Mouse (Mus musculus) embryonic facial prominence, embryonic 12.5 days (tissue): ENCODE measurements around the gene Hyal2. TPM values are rescaled to one million over a fixed set of nuclear protein-coding genes. Genes with fewer than 3 reads are reported as not detected.
"Not testable (repeated sequence)": the region's sequence is repeated elsewhere in the genome, so short reads cannot be mapped to it uniquely, and the experiment has no call there.

ENCODE experiments used
- ATAC-seq: fragments of 200-750 bp; cut with Nextera tagmentation; 2 replicates; pipeline ENCODE4 v1.8.0; 2017; ENCODE audit not compliant: insufficient number of reproducible peaks, insufficient read depth, low FRiP score, low TSS enrichment
- H3K27ac ChIP-seq: fragments of 300-500 bp; sonication (generic); 2 replicates; pipeline ENCODE4 v1.5.1; 2016; ENCODE audit warnings: mild to moderate bottlenecking
- H3K27me3 ChIP-seq: fragments of 300-500 bp; sonication (generic); 2 replicates; pipeline ENCODE4 v1.6.1; 2016; ENCODE audit warnings: mild to moderate bottlenecking, moderate library complexity
- H3K36me3 ChIP-seq: fragments of 300-500 bp; sonication (generic); 2 replicates; pipeline ENCODE4 v1.6.1; 2016; ENCODE audit warnings: mild to moderate bottlenecking
- H3K4me1 ChIP-seq: fragments of 300-500 bp; sonication (generic); 2 replicates; pipeline ENCODE4 v1.6.1; 2016
- H3K4me2 ChIP-seq: fragments of 300-500 bp; sonication (generic); replicated peaks from 2 replicates; pipeline ENCODE4 v1.6.1; 2016; ENCODE audit warnings: mild to moderate bottlenecking, moderate library complexity
- H3K4me3 ChIP-seq: fragments of 300-500 bp; sonication (generic); 2 replicates; pipeline ENCODE4 v1.5.1; 2016; ENCODE audit warnings: mild to moderate bottlenecking
- H3K9ac ChIP-seq: fragments of 300-500 bp; sonication (generic); 2 replicates; pipeline ENCODE4 v1.6.1; 2016; ENCODE audit warnings: mild to moderate bottlenecking, moderate library complexity
- H3K9me3 ChIP-seq: fragments of 300-500 bp; sonication (generic); 2 replicates; pipeline ENCODE4 v1.6.1; 2016; ENCODE audit warnings: mild to moderate bottlenecking, moderate library complexity
- WGBS: fragments of 180-500 bp; shearing (Covaris S2); methylation state at CpG from one replicate; pipeline ENCODE4 v1.1.7; 2016; 5-methylcytosine and 5-hydroxymethylcytosine counted together
- polyA plus RNA-seq: library from polyadenylated mRNA; unstranded; fragments of >200 nt; fragmentation: Nextera tagmentation; extraction: Ambion mirVana; gene quantifications from 2 replicates; pipeline ENCODE4 v1.2.1, GENCODE M21; 2016

The Hyal2 gene
- polyA plus RNA-seq, 1 experiment from 2014 or later: 132 TPM

- peak overlapping the region; percentile 94 for H3K27ac ChIP-seq
- peak overlapping the region; percentile 79 for H3K9ac ChIP-seq
- peak; percentile 9 for ATAC-seq
- H3K4me1 ChIP-seq: peaks cover 49% of the 10 kb centered on the region
- peak overlapping the region; percentile 83 for H3K4me2 ChIP-seq
- under 1% methylated on average over 23 of the region's 23 CpGs for WGBS
- peak overlapping the region; percentile 78 for H3K4me3 ChIP-seq
- peaks cover 8% of the 10 kb centered on the region; the same call in 1 of the 2 replicates for H3K27me3 ChIP-seq
- H3K36me3 ChIP-seq: peaks cover 38% of the 10 kb centered on the region
- H3K9me3 ChIP-seq: no peaks in the 10 kb centered on the region
Observed at GRCm38 (mm10) chr9:107555031-107555457, 12.7 kb upstream of the Hyal2 start.

- Histone ChIP-seq H3K4me2 (peak overlapping the region; percentile 83), H3K4me3 (peak overlapping the region; percentile 78), H3K9me3 (no peaks in the 10 kb centered on the region), H3K4me1 (peaks cover 46% of the 10 kb centered on the region), H3K27ac (peak overlapping the region; percentile 94), H3K36me3 (peaks cover 45% of the 10 kb centered on the region), H3K9ac (peak overlapping the region; percentile 79), H3K27me3 (peaks cover 2% of the 10 kb centered on the region; the same call in 1 of the 2 replicates)
- ATAC-seq: no peak
- 41% methylated on average over 2 of the region's 2 CpGs for WGBS
Observed at GRCm38 (mm10) chr9:107555701-107556100, 12.0 kb upstream of the Hyal2 start.

GRCm38 (mm10) chr9:107556346-107556745 is 11.4 kb upstream of the Hyal2 start:
- Histone ChIP-seq H3K27me3 (no peaks in the 10 kb centered on the region), H3K9me3 (no peaks in the 10 kb centered on the region), H3K4me3 (peak overlapping the region; percentile 78), H3K9ac (no peak overlapping the region), H3K4me1 (peaks cover 40% of the 10 kb centered on the region), H3K27ac (peak overlapping the region; percentile 43; the same call in 1 of the 2 replicates), H3K36me3 (peaks cover 51% of the 10 kb centered on the region), H3K4me2 (peak overlapping the region; percentile 83)
- ATAC-seq: no peak
- WGBS: 79% methylated on average over 3 of the region's 3 CpGs

- ATAC-seq: peak; percentile 91
- H3K4me3 ChIP-seq: peak within 1 kb of the TSS; percentile 80
- H3K4me1 ChIP-seq: peaks cover 25% of the 10 kb centered on the region
- no peaks in the 10 kb centered on the region for H3K9me3 ChIP-seq
- peak within 1 kb of the TSS; percentile 64 for H3K27ac ChIP-seq
- no peaks in the 10 kb centered on the region for H3K27me3 ChIP-seq
- peak within 1 kb of the TSS; percentile 80 for H3K4me2 ChIP-seq
- peak within 1 kb of the TSS; percentile 70 for H3K9ac ChIP-seq
- H3K36me3 ChIP-seq: peaks cover 54% of the 10 kb centered on the region
- WGBS: 1% methylated on average over 46 of the region's 46 CpGs
Observed at GRCm38 (mm10) chr9:107563029-107563581, 4.6 kb upstream of the Hyal2 start, which contains the start of gene Tusc2. Gene Tusc2, plus strand, starts transcription at chr9:107563255.

GRCm38 (mm10) chr9:107565556-107565955 is 2.2 kb upstream of the Hyal2 start:
- H3K4me2 ChIP-seq, H3K9ac ChIP-seq, H3K27me3 ChIP-seq, H3K4me3 ChIP-seq, ATAC-seq, H3K9me3 ChIP-seq: not testable (repeated sequence)
- Histone ChIP-seq H3K36me3 (peaks cover 33% of the 10 kb centered on the region), H3K4me1 (peaks cover 35% of the 10 kb centered on the region), H3K27ac (peak overlapping the region; percentile 64; the same call in 1 of the 2 replicates)
- 43% methylated on average over 5 of the region's 5 CpGs for WGBS

GRCm38 (mm10) chr9:107566041-107566709 is 1.6 kb upstream of the Hyal2 start:
- Histone ChIP-seq H3K27ac (peak overlapping the region; percentile 64), H3K4me1 (peaks cover 42% of the 10 kb centered on the region), H3K4me3 (no peak overlapping the region), H3K9ac (0 out of 2 replicates have a peak overlapping the region, but pooled peaks have one; percentile 3), H3K36me3 (peaks cover 33% of the 10 kb centered on the region), H3K9me3 (no peaks in the 10 kb centered on the region), H3K27me3 (no peaks in the 10 kb centered on the region), H3K4me2 (no peak overlapping the region)
- ATAC-seq: no peak
- WGBS: 59% methylated on average over 15 of the region's 15 CpGs

- Histone ChIP-seq H3K9me3 (no peaks in the 10 kb centered on the region), H3K4me3 (no peak overlapping the region), H3K27me3 (no peaks in the 10 kb centered on the region), H3K4me1 (peaks cover 47% of the 10 kb centered on the region), H3K27ac (peak overlapping the region; percentile 64; the same call in 1 of the 2 replicates), H3K36me3 (peaks cover 33% of the 10 kb centered on the region), H3K4me2 (0 out of 2 replicates have a peak overlapping the region, but pooled peaks have one; percentile 86), H3K9ac (no peak overlapping the region)
- ATAC-seq: no peak
- WGBS: 57% methylated on average over 3 of the region's 3 CpGs
Observed at GRCm38 (mm10) chr9:107566855-107567254, 890 bp upstream of the Hyal2 start.

GRCm38 (mm10) chr9:107568331-107569261 is 851 bp downstream of the Hyal2 start:
- ATAC-seq: peak; percentile 83
- peak overlapping the region; percentile 88 for H3K27ac ChIP-seq
- H3K9me3 ChIP-seq: no peaks in the 10 kb centered on the region
- peak overlapping the region; percentile 86 for H3K4me2 ChIP-seq
- peak overlapping the region; percentile 84 for H3K9ac ChIP-seq
- WGBS: under 1% methylated on average over 41 of the region's 41 CpGs
- H3K36me3 ChIP-seq: peaks cover 46% of the 10 kb centered on the region
- no peaks in the 10 kb centered on the region for H3K27me3 ChIP-seq
- peak overlapping the region; percentile 89 for H3K4me3 ChIP-seq
- H3K4me1 ChIP-seq: peaks cover 40% of the 10 kb centered on the region

- peaks cover 33% of the 10 kb centered on the region for H3K4me1 ChIP-seq
- H3K4me2 ChIP-seq: peak overlapping the region; percentile 86
- H3K4me3 ChIP-seq: peak overlapping the region; percentile 89
- H3K27me3 ChIP-seq: no peaks in the 10 kb centered on the region
- H3K9me3 ChIP-seq: no peaks in the 10 kb centered on the region
- peaks cover 50% of the 10 kb centered on the region for H3K36me3 ChIP-seq
- peak overlapping the region; percentile 84 for H3K9ac ChIP-seq
- peak; percentile 1; the same call in 1 of the 2 replicates for ATAC-seq
- 0% methylated on average over 23 of the region's 23 CpGs for WGBS
- peak overlapping the region; percentile 88 for H3K27ac ChIP-seq
Observed at GRCm38 (mm10) chr9:107569270-107569669, 1.5 kb downstream of the Hyal2 start.

GRCm38 (mm10) chr9:107570016-107570415 is 2.3 kb downstream of the Hyal2 start:
- no peak for ATAC-seq
- peaks cover 53% of the 10 kb centered on the region for H3K36me3 ChIP-seq

GRCm38 (mm10) chr9:107570845-107571244 is 3.1 kb downstream of the Hyal2 start:
- Histone ChIP-seq H3K36me3 (peaks cover 47% of the 10 kb centered on the region), H3K27ac (no peak overlapping the region), H3K27me3 (no peaks in the 10 kb centered on the region), H3K4me2 (peak overlapping the region; percentile 86), H3K9ac (peak overlapping the region; percentile 84), H3K9me3 (no peaks in the 10 kb centered on the region), H3K4me1 (peaks cover 32% of the 10 kb centered on the region), H3K4me3 (peak overlapping the region; percentile 89)
- no peak for ATAC-seq
- 92% methylated on average over 21 of the region's 21 CpGs for WGBS

More at GRCm38 (mm10) chr9:107570016-107570415, 2.3 kb downstream of the Hyal2 start:
- H3K4me1 ChIP-seq: peaks cover 32% of the 10 kb centered on the region
- peak overlapping the region; percentile 84 for H3K9ac ChIP-seq
- no peaks in the 10 kb centered on the region for H3K9me3 ChIP-seq
- H3K4me3 ChIP-seq: peak overlapping the region; percentile 89
- H3K27me3 ChIP-seq: no peaks in the 10 kb centered on the region
- WGBS: 47% methylated on average over 13 of the region's 13 CpGs
- peak overlapping the region; percentile 88 for H3K27ac ChIP-seq
- H3K4me2 ChIP-seq: peak overlapping the region; percentile 86
